Mouse (Mus musculus) mature B cell (primary cell): ENCODE data around the gene Plcd3.

ENCODE experiments used
- in situ Hi-C: fragments of 300-500 bp; cut with MboI; formaldehyde crosslinking; loops from 2 replicates; pipeline ENCODE4 v1.14.3; 2019

Plcd3 gene

GRCm38 (mm10) chr11:103020713-103021335 is 80.6 kb downstream of the Plcd3 start:
- in situ Hi-C loops, result no loop called here
